Mouse (Mus musculus) midbrain, embryonic 13.5 days (tissue): ENCODE data around the gene Coro7. TPM values are rescaled to one million over a fixed set of nuclear protein-coding genes. Genes with fewer than 3 reads are reported as not detected.
A peak's percentile ranks its signal among the peaks of the same experiment; 100 is the strongest.

Source experiments
- ATAC-seq: fragments of 200-750 bp; cut with Nextera tagmentation; 2 replicates; pipeline ENCODE4 v1.8.0; 2017; ENCODE audit warnings: mild to moderate bottlenecking, moderate TSS enrichment, moderate library complexity
- H3K27ac ChIP-seq: fragments of 300-500 bp; sonication (generic); 2 replicates; pipeline ENCODE4 v1.5.1; 2015; ENCODE audit warnings: inconsistent platforms, mild to moderate bottlenecking, moderate library complexity
- H3K27me3 ChIP-seq: fragments of 300-500 bp; sonication (generic); 2 replicates; pipeline ENCODE4 v1.6.1; 2015; ENCODE audit warnings: mild to moderate bottlenecking, inconsistent platforms
- H3K36me3 ChIP-seq: fragments of 300-500 bp; sonication (generic); 2 replicates; pipeline ENCODE4 v1.6.1; 2015; ENCODE audit warnings: mild to moderate bottlenecking, inconsistent platforms
- H3K4me1 ChIP-seq: fragments of 300-500 bp; sonication (generic); replicated peaks from 2 replicates; pipeline ENCODE4 v1.6.1; 2015; ENCODE audit warnings: inconsistent platforms
- H3K4me2 ChIP-seq: fragments of 300-500 bp; sonication (generic); replicated peaks from 2 replicates; pipeline ENCODE4 v1.6.1; 2015; ENCODE audit warnings: moderate library complexity, mild to moderate bottlenecking, inconsistent platforms
- H3K4me3 ChIP-seq: fragments of 300-500 bp; sonication (generic); replicated peaks from 2 replicates; pipeline ENCODE4 v1.5.1; 2015; ENCODE audit warnings: mild to moderate bottlenecking, inconsistent platforms
- H3K9ac ChIP-seq: fragments of 300-500 bp; sonication (generic); replicated peaks from 2 replicates; pipeline ENCODE4 v1.6.1; 2015; ENCODE audit warnings: mild to moderate bottlenecking, inconsistent platforms
- H3K9me3 ChIP-seq: fragments of 300-500 bp; sonication (generic); 2 replicates; pipeline ENCODE4 v1.6.1; 2016; ENCODE audit warnings: mild to moderate bottlenecking, inconsistent platforms
- WGBS: fragments of 180-500 bp; shearing (Covaris S2); methylation state at CpG from one replicate; pipeline ENCODE4 v1.1.7; 2015; 5-methylcytosine and 5-hydroxymethylcytosine counted together
- polyA plus RNA-seq: library from polyadenylated mRNA; unstranded; fragments of >200 nt; fragmentation: Nextera tagmentation; extraction: Ambion mirVana; gene quantifications from 2 replicates; pipeline ENCODE4 v1.2.1, GENCODE M21; 2015

Coro7 gene
- polyA plus RNA-seq, 1 experiment from 2014 or later: 26.5 TPM

DNA sequence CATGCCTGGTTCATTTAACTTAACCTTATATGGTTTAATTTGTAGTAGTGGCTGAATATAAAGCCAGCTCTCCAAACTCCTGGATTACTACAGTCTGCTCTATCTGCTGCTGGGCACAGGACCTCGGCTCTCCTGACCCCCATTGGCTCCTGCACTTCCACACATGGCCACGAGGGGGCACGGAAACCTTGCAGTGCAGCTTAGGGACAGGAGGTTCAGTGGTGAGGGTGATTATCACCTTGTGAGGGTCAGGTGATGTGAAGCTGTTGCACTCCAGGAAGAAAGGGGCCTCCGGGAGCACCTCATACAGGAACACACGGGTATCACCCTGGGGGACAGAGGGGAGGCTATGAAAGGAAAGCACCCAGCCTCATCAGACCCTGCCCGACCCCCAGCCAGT, 49.6 kb downstream of the Coro7 start:
- Histone ChIP-seq H3K36me3 (peaks cover 49% of the 10 kb centered on the region), H3K27me3 (no peaks in the 10 kb centered on the region), H3K9ac (no peak overlapping the region), H3K27ac (no peak overlapping the region), H3K4me3 (no peak overlapping the region), H3K4me2 (no peak overlapping the region), H3K4me1 (peaks cover 5% of the 10 kb centered on the region; the same call in 1 of the 2 replicates), H3K9me3 (no peaks in the 10 kb centered on the region)
- 22% methylated on average over 6 of the region's 6 CpGs for WGBS
- peak; percentile 28; the same call in 1 of the 2 replicates for ATAC-seq

DNA sequence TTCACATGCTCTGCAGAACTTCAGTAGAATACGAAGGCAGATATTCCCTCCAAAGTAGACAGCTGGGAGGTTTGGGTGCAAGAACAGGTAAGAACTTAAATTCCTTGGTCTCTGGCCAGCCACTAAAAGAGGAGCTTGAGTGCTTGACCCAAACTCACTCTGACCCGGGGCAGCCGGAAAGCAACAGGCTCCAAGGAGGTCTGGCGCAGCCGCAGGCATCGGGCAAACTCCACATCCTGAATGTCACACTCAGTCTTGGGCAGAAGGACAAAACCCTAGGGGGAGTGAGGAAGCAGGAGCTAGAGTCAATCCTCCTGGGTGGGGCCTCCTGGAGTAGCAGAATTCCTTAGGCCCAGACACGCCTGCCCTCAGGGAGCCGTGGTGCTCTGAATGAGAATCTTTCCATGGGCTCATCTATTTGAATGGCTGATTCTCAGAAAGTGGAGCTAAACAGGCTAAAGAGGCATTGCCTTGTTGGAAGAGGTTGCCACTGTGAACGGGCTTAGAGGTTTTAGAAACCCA, 50.6 kb downstream of the Coro7 start:
- no peak overlapping the region for H3K4me3 ChIP-seq
- peaks cover 46% of the 10 kb centered on the region for H3K36me3 ChIP-seq
- H3K4me2 ChIP-seq: no peak overlapping the region
- 95% methylated on average over 9 of the region's 9 CpGs for WGBS
- H3K27ac ChIP-seq: no peak overlapping the region
- H3K4me1 ChIP-seq: peaks cover 9% of the 10 kb centered on the region
- no peak overlapping the region for H3K9ac ChIP-seq
- no peaks in the 10 kb centered on the region for H3K9me3 ChIP-seq
- no peak for ATAC-seq
- no peaks in the 10 kb centered on the region for H3K27me3 ChIP-seq

DNA sequence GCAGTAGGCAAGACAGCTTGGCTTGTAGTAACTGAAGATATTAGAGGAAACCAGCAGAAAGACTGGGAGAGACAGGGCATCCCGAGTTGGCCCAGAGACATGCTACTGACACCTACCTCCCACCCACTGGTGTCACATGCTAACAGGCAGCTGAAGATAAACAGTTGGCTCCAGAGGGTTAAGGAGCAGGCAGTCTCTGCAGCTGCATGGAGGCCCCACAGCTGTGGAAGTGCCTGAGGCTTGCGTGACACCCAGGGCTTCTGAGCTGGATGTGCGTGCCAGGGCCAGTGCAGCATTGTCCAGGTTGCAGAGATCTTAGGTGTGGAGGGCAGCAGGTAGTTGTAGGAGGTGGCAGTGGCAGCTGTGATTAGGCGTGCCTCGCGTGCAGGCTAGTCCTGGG, 52.5 kb downstream of the Coro7 start:
- 92% methylated on average over 6 of the region's 6 CpGs for WGBS
- no peak for ATAC-seq
- H3K4me3 ChIP-seq: no peak overlapping the region
- H3K9me3 ChIP-seq: no peaks in the 10 kb centered on the region
- no peak overlapping the region for H3K27ac ChIP-seq
- H3K27me3 ChIP-seq: no peaks in the 10 kb centered on the region
- H3K4me2 ChIP-seq: no peak overlapping the region
- no peak overlapping the region for H3K9ac ChIP-seq
- H3K4me1 ChIP-seq: peaks cover 26% of the 10 kb centered on the region
- peaks cover 33% of the 10 kb centered on the region; the same call in 1 of the 2 replicates for H3K36me3 ChIP-seq

DNA sequence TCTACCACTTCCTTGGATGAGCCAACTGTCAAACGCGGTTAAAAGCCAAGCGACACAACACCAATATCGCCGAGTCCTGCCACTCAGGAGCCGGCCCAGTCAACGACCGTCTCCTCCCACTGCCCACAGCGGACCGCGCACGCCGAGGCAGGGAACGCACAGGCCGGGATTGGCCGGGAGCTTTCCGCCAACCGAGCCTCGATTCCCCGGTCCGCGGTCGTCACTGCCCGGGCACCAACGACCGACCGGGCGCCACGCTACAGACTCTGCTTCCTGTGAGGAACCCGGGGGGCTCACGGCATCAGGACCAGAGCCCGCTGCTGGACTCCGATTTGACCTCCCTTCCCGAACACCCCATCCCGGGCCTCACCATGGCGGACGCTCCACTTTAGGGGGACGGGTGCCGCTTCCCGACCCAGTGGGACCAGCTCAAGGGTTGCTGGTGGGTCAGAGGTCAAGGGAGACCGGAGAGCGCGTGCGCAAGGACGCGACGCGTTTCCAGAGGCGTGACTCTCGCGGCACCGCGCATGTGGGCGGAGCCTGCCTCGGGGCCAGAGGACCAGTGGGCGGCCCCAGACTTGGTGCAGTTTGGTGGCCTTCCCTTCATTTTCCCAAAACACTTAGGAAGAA, 55.0 kb downstream of the Coro7 start, which contains the start of gene Pam16:
Gene Pam16 (minus strand): TSS at position 508 of the 630 bp plus-strand sequence.
- H3K9me3 ChIP-seq: no peaks in the 10 kb centered on the region
- H3K4me2 ChIP-seq: peak within 1 kb of the TSS; percentile 62
- peak; percentile 87 for ATAC-seq
- H3K4me3 ChIP-seq: peak within 1 kb of the TSS; percentile 72
- H3K27ac ChIP-seq: peak within 1 kb of the TSS; percentile 85
- peaks cover 25% of the 10 kb centered on the region; the same call in 1 of the 2 replicates for H3K36me3 ChIP-seq
- WGBS: under 1% methylated on average over 56 of the region's 56 CpGs
- peaks cover 26% of the 10 kb centered on the region for H3K4me1 ChIP-seq
- no peaks in the 10 kb centered on the region for H3K27me3 ChIP-seq
- H3K9ac ChIP-seq: peak within 1 kb of the TSS; percentile 84

DNA sequence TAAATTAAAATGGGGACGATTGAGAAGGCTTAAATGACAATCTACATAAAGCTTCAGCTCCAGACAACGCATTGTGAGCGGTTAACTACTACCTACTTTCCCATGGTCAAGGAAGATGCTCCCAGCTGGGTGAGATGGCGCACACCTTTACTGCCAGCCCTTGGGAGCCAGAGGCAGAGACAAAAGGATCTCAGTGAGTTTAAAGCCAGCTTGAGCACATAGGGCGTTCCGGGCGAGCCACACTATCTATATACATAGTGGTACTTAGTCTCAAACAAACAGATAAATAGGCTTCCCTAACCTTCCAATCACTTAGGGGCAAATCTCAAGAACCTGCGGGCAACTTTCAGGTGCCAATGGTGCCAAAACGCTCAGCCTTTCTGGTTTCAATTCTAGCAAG, 55.5 kb downstream of the Coro7 start:
- ATAC-seq: peak; percentile 34; the same call in 1 of the 2 replicates
- H3K4me1 ChIP-seq: peaks cover 26% of the 10 kb centered on the region
- peak overlapping the region; percentile 84 for H3K9ac ChIP-seq
- peak overlapping the region; percentile 85 for H3K27ac ChIP-seq
- H3K4me3 ChIP-seq: peak overlapping the region; percentile 72
- H3K4me2 ChIP-seq: peak overlapping the region; percentile 62
- no peaks in the 10 kb centered on the region for H3K27me3 ChIP-seq
- 16% methylated on average over 9 of the region's 9 CpGs for WGBS
- H3K36me3 ChIP-seq: peaks cover 23% of the 10 kb centered on the region
- no peaks in the 10 kb centered on the region for H3K9me3 ChIP-seq

DNA sequence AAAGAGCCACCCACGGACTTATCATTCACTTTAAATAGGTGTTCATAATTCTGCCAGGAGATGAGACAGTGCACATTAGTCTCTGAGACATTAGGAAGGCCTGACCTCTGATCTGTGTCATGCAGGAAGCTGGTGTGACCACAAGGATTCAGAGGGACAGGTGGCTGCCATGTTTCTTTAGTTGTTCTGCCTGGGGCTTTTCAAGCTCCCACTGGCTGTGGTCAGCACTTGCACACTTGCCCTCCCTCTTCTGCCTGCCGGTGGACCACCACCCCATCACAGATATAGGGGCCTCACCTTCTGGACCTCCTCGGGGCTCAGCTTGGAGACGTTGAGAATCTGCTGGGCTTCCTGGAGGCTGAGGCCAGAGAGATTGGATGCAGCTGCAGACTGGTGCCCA, 62.7 kb downstream of the Coro7 start:
- Histone ChIP-seq H3K27me3 (no peaks in the 10 kb centered on the region), H3K27ac (no peak overlapping the region), H3K9ac (no peak overlapping the region), H3K36me3 (peaks cover 71% of the 10 kb centered on the region), H3K4me2 (no peak overlapping the region), H3K4me1 (no peaks in the 10 kb centered on the region), H3K9me3 (no peaks in the 10 kb centered on the region), H3K4me3 (no peak overlapping the region)
- ATAC-seq: no peak
- 86% methylated on average over 4 of the region's 4 CpGs for WGBS

DNA sequence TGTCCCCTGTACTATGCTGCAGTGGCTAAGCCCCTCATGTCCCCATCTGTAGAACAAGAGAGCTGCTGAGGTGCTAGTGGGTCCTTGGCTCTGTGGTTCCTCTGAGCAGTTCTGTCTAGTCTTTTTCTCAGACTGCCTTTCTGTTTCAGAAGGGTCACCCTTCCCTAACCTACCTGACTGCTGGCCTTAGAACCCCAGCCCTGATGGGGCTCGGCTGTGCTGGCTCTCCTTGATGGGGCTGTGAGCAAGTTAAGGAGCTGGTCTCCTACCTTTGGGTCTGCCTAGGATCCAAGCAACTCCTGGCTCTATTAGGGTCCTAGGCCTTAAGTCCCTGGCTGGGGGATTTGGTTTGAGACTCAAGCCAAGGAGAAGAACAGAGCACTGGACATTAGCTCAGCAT, 64.3 kb downstream of the Coro7 start:
- Histone ChIP-seq H3K27me3 (no peaks in the 10 kb centered on the region), H3K4me1 (no peaks in the 10 kb centered on the region), H3K9ac (no peak overlapping the region), H3K4me2 (no peak overlapping the region), H3K27ac (no peak overlapping the region), H3K36me3 (peaks cover 85% of the 10 kb centered on the region), H3K4me3 (no peak overlapping the region), H3K9me3 (no peaks in the 10 kb centered on the region)
- ATAC-seq: no peak
- WGBS: 92% methylated on average over 1 of the region's 1 CpGs

DNA sequence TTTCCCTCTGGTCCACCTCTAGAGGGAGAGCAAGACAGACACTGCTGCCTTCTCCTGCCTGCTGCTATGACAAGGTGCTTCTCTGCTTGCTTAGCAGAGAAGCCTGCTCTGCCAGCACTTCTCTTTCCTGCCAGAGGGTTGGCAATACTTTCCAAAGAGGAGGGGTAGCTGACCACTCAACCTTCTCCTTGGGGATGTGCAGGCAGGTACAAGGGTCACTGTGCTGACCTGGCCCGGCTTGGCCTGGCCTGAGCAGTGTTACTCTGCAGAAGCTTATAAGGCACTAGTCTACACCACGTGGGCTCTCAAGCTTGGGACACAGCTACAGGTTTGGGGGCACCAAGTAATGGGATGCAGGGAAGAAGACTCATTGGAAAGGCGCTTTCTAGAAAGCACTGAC, 64.9 kb downstream of the Coro7 start:
- WGBS: 96% methylated on average over 3 of the region's 3 CpGs

DNA sequence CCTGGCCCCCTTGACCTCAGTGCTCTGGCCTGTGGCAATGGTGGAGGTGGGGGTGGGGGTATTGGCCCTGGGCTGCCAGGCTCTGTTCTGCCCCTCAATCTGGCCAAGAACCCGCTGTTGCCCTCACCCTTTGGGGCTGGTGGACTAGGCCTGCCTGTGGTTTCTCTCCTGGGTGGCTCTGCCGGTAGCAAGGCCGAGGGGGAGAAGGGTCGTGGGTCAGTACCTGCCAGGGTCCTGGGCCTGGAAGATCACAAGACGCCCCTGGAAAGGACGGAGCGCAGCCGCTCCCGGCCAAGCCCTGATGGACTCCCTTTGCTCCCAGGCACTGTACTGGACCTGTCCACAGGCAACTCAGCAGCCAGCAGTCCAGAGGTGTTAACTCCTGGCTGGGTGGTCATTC, 65.8 kb downstream of the Coro7 start:
- WGBS: 97% methylated on average over 9 of the region's 9 CpGs
- Histone ChIP-seq H3K27me3 (no peaks in the 10 kb centered on the region), H3K4me2 (no peak overlapping the region), H3K9ac (no peak overlapping the region), H3K27ac (no peak overlapping the region), H3K9me3 (no peaks in the 10 kb centered on the region), H3K4me3 (no peak overlapping the region), H3K36me3 (peaks cover 92% of the 10 kb centered on the region), H3K4me1 (no peaks in the 10 kb centered on the region)
- ATAC-seq: peak; percentile 18; the same call in 1 of the 2 replicates

More for the DNA sequence above, 64.9 kb downstream of the Coro7 start:
- Histone ChIP-seq H3K9ac (no peak overlapping the region), H3K27me3 (no peaks in the 10 kb centered on the region), H3K4me2 (no peak overlapping the region), H3K27ac (no peak overlapping the region), H3K4me3 (no peak overlapping the region), H3K36me3 (peaks cover 92% of the 10 kb centered on the region), H3K9me3 (no peaks in the 10 kb centered on the region), H3K4me1 (no peaks in the 10 kb centered on the region)
- ATAC-seq: no peak

DNA sequence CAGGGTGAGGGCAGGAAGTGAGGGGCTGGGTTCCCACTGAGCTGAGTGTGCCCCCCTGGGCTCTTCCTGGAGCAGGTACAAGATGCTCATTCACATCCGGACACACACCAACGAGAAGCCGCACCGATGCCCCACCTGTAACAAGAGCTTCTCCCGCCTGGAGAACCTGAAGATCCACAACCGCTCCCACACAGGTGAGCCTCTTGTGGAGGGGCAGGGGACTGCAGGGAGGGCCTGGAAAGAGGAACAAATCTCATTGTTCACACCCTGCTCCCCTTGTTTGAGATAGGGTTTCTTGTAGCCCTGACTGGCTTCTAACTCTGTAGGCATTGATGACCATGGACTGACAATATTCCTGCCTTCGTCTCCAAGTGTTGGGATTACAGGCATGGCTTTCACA, 67.9 kb downstream of the Coro7 start:
- Histone ChIP-seq H3K9me3 (no peaks in the 10 kb centered on the region), H3K4me2 (no peak overlapping the region), H3K36me3 (peaks cover 76% of the 10 kb centered on the region), H3K27me3 (no peaks in the 10 kb centered on the region), H3K4me3 (no peak overlapping the region), H3K4me1 (peaks cover 11% of the 10 kb centered on the region), H3K9ac (no peak overlapping the region), H3K27ac (no peak overlapping the region)
- WGBS: 93% methylated on average over 7 of the region's 7 CpGs
- ATAC-seq: no peak

DNA sequence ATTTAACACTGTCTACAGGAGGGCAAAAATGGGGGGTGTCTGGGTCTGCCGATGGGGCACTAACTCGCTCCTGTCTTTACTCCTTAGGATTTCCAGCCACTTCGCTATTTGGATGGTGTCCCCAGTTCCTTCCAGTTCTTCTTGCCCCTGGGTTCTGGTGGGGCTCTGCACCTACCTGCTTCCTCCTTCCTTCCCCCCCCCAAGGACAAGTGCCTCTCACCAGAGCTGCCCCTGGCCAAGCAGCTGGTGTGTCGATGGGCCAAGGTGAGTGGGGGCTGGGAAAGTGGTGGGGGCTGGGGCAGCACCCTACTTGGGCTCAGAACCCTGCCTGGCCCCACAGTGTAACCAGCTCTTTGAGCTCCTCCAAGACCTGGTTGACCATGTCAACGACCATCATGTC, 68.4 kb downstream of the Coro7 start:
- peaks cover 72% of the 10 kb centered on the region for H3K36me3 ChIP-seq
- 92% methylated on average over 5 of the region's 5 CpGs for WGBS
- H3K27ac ChIP-seq: no peak overlapping the region
- ATAC-seq: no peak
- H3K4me2 ChIP-seq: no peak overlapping the region
- H3K27me3 ChIP-seq: no peaks in the 10 kb centered on the region
- H3K4me3 ChIP-seq: no peak overlapping the region
- H3K9me3 ChIP-seq: no peaks in the 10 kb centered on the region
- peaks cover 16% of the 10 kb centered on the region for H3K4me1 ChIP-seq
- no peak overlapping the region for H3K9ac ChIP-seq

DNA sequence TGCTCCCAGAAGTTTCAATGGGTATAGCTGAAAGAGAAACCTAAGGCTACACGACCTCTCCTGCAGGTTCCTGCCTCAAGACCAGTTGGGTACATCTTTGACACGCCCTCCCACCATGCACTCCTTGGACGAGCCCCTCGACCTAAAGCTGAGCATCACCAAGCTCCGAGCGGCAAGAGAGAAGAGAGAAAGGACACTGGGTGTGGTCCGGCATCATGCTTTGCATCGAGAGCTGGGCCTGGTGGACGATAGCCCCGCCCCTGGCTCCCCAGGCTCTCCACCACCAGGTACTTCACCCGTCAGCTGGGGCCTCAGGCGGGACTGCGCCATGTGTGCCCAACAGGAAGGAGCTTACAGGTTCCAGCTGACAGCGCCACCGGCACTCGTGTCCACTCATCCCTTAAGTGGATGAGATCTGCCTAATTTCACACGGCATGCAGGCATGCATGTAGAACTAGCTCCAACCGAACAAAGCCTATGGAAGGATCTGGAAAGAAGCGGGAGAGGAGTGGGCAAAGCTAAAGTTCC, 71.0 kb downstream of the Coro7 start:
- no peaks in the 10 kb centered on the region for H3K27me3 ChIP-seq
- no peak overlapping the region for H3K9ac ChIP-seq
- ATAC-seq: no peak
- peaks cover 42% of the 10 kb centered on the region for H3K4me1 ChIP-seq
- H3K9me3 ChIP-seq: no peaks in the 10 kb centered on the region
- 88% methylated on average over 19 of the region's 19 CpGs for WGBS
- no peak overlapping the region for H3K4me3 ChIP-seq
- peaks cover 46% of the 10 kb centered on the region for H3K36me3 ChIP-seq
- no peak overlapping the region for H3K27ac ChIP-seq
- H3K4me2 ChIP-seq: no peak overlapping the region
